Comparison of ENCODE assay signal across 21 mouse cellular contexts in the genomic region with DNA sequence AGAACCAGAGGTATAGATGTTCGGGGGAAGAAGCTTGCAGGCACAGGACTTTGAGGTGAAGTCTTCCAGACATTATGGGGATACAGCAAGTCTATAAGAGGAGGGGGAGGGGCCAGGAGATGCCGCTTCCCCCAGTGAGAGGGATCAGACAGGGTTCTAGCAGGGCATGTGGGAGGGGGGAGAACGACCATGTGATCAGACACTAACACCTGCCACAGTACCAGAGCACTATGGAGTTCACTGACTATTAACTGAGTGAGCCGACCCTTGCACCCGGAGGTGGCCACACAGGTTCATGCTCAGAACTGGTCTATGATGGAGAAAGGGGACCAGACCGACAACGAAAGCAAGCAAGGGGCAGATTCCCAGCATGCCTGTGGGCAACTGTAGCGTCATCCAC.
A peak's percentile ranks its signal among the peaks of the same experiment; 100 is the strongest.
DNase-seq lines count a peak whose midpoint lies in the region; ATAC-seq lines count a peak whose summit lies in the region.
"Had no signal": no experiment of that assay in that cellular context is flagged by ENCODE, and none has a peak within 500 bp of the region (broad histone marks: within the 10 kb centered on the region; RNA-seq: fewer than 3 reads in every experiment).

No protein-coding gene starts in this region.

- no peak overlapping the region for H3K4me3 ChIP-seq in heart, embryonic 10.5 days
- no peak overlapping the region for H3K4me3 ChIP-seq in limb, embryonic 15.5 days
- no peak overlapping the region for H3K4me3 ChIP-seq in limb, embryonic 10.5 days
- H3K4me3 ChIP-seq: embryonic facial prominence, embryonic 15.5 days; erythroblast, embryonic 14.5 days; forebrain, embryonic 10.5 days; heart, embryonic 15.5 days; hindbrain, embryonic 10.5 days had no signal

- H3K9me3 ChIP-seq in heart, embryonic 10.5 days, result no peaks in the 10 kb centered on the region
- no peaks in the 10 kb centered on the region for H3K9me3 ChIP-seq in limb, embryonic 15.5 days
- H3K9me3 ChIP-seq in limb, embryonic 10.5 days (replicated peaks), result no peaks in the 10 kb centered on the region
- H3K9me3 ChIP-seq: embryonic facial prominence, embryonic 15.5 days; forebrain, embryonic 10.5 days; heart, embryonic 15.5 days; hindbrain, embryonic 10.5 days had no signal

- 0 out of 2 replicates have a peak, but pooled peaks have one; percentile 52 for ATAC-seq in limb, embryonic 15.5 days (ENCODE audit: insufficient number of reproducible peaks, low FRiP score, low TSS enrichment, low read depth)
- ATAC-seq: forebrain, embryonic 16.5 days had no signal

- WGBS in heart, embryonic 10.5 days, result 57% methylated on average over 8 of the region's 8 CpGs
- WGBS in limb, embryonic 15.5 days, result 88% methylated on average over 8 of the region's 8 CpGs
- WGBS in limb, embryonic 10.5 days, result 81% methylated on average over 8 of the region's 8 CpGs

- no peak overlapping the region for H3K4me2 ChIP-seq in limb, embryonic 15.5 days
- H3K4me2 ChIP-seq: embryonic facial prominence, embryonic 15.5 days; heart, embryonic 15.5 days; hindbrain, embryonic 14.5 days had no signal

- peak overlapping the region; percentile 73 for H3K27ac ChIP-seq in heart, embryonic 10.5 days
- H3K27ac ChIP-seq in limb, embryonic 15.5 days, result no peak overlapping the region
- H3K27ac ChIP-seq in limb, embryonic 10.5 days, result no peak overlapping the region
- H3K27ac ChIP-seq: embryonic facial prominence, embryonic 15.5 days; heart, embryonic 15.5 days; hindbrain, embryonic 10.5 days; hindbrain, embryonic 14.5 days had no signal

- H3K9ac ChIP-seq in limb, embryonic 15.5 days, result no peak overlapping the region
- H3K9ac ChIP-seq: embryonic facial prominence, embryonic 15.5 days; heart, embryonic 15.5 days; hindbrain, embryonic 14.5 days had no signal

- no peaks in the 10 kb centered on the region for H3K36me3 ChIP-seq in heart, embryonic 10.5 days
- no peaks in the 10 kb centered on the region for H3K36me3 ChIP-seq in limb, embryonic 15.5 days
- H3K36me3 ChIP-seq in limb, embryonic 10.5 days, result no peaks in the 10 kb centered on the region
- H3K36me3 ChIP-seq: embryonic facial prominence, embryonic 15.5 days; forebrain, embryonic 10.5 days; heart, embryonic 15.5 days; hindbrain, embryonic 10.5 days had no signal

- peaks cover 26% of the 10 kb centered on the region for H3K4me1 ChIP-seq in heart, embryonic 10.5 days
- no peaks in the 10 kb centered on the region for H3K4me1 ChIP-seq in limb, embryonic 15.5 days
- H3K4me1 ChIP-seq in limb, embryonic 10.5 days, result no peaks in the 10 kb centered on the region
- H3K4me1 ChIP-seq: embryonic facial prominence, embryonic 15.5 days; hindbrain, embryonic 10.5 days had no signal

- DNase-seq in heart, embryonic 10.5 days (ENCODE audit: low spot score), result no peak
- DNase-seq in heart, adult 9 months (ENCODE audit: low spot score in 2 of 2), result no peak
- DNase-seq in kidney, adult 9 months, result peak; percentile 12
- no peak for DNase-seq in kidney, adult 8-10 months
- no peak for DNase-seq in limb, embryonic 10.5 days (ENCODE audit: low spot score)
- peak; percentile 7 to 33 for DNase-seq in kidney, postnatal 36 days
- DNase-seq: adrenal gland, postnatal 10 days; cerebellum, adult 11 months; cerebellum, adult 8-10 months; cerebellum, postnatal 14 days; embryo, embryonic 11 days; gastrocnemius, postnatal 10 days; heart, adult 18-20 months had no signal

- no peaks in the 10 kb centered on the region for H3K27me3 ChIP-seq in heart, embryonic 10.5 days (ENCODE audit: insufficient read depth, poor library complexity, severe bottlenecking)
- no peaks in the 10 kb centered on the region for H3K27me3 ChIP-seq in limb, embryonic 15.5 days
- H3K27me3 ChIP-seq in limb, embryonic 10.5 days (ENCODE audit: low read depth, poor library complexity, severe bottlenecking), result peaks cover 12% of the 10 kb centered on the region; the same call in 1 of the 2 replicates
- H3K27me3 ChIP-seq: embryonic facial prominence, embryonic 15.5 days; heart, embryonic 15.5 days had no signal

Comparison
In these comparisons a context has a peak if more than half of its experiments do, and no peak if none do; other contexts are left out.
1. DNase-seq: peak in kidney, adult 9 months (single experiment) and kidney, postnatal 36 days (2 of 2); none in heart, embryonic 10.5 days (single experiment), heart, adult 9 months (0 of 2), kidney, adult 8-10 months (0 of 2) and limb, embryonic 10.5 days (single experiment).